Mouse (Mus musculus): Measurements from ENCODE around the gene Rgs13. TPM values are rescaled to one million over a fixed set of nuclear protein-coding genes. Genes with fewer than 3 reads are reported as not detected.
"Not testable (repeated sequence)": the region's sequence is repeated elsewhere in the genome, so short reads cannot be mapped to it uniquely, and the experiment has no call there.

The Rgs13 gene
- polyA plus RNA-seq, 1 experiment from 2014 or later, result not detected

GRCm38 (mm10) chr1:144167761-144168160 is 9.4 kb downstream of the Rgs13 start:
- no peak overlapping the region for H3K4me3 ChIP-seq (ENCODE audit: low read length)
- 89% methylated on average over 1 of the region's 1 CpGs for WGBS
- no peaks in the 10 kb centered on the region for H3K27me3 ChIP-seq (ENCODE audit: control insufficient read depth, insufficient read depth, low read length)
- ATAC-seq (ENCODE audit: low FRiP score, low TSS enrichment), result no peak
- H3K4me2 ChIP-seq (replicated peaks; ENCODE audit: low read depth, low read length), result no peak overlapping the region
- no peaks in the 10 kb centered on the region for H3K9me3 ChIP-seq (ENCODE audit: control insufficient read depth, low read length)
- H3K9ac ChIP-seq (ENCODE audit: low read depth, low read length), result no peak overlapping the region
- H3K36me3 ChIP-seq (ENCODE audit: control insufficient read depth, insufficient read depth, low read length), result no peaks in the 10 kb centered on the region
- no peaks in the 10 kb centered on the region for H3K4me1 ChIP-seq (ENCODE audit: control insufficient read depth, insufficient read depth, low read length)
- H3K27ac ChIP-seq (ENCODE audit: low read depth, low read length), result no peak overlapping the region

- Histone ChIP-seq H3K27ac (ENCODE audit: low read depth, low read length) (no peak overlapping the region), H3K9me3 (ENCODE audit: control insufficient read depth, low read length) (no peaks in the 10 kb centered on the region), H3K36me3 (ENCODE audit: control insufficient read depth, insufficient read depth, low read length) (no peaks in the 10 kb centered on the region), H3K4me1 (ENCODE audit: control insufficient read depth, insufficient read depth, low read length) (no peaks in the 10 kb centered on the region), H3K4me2 (replicated peaks; ENCODE audit: low read depth, low read length) (no peak overlapping the region), H3K27me3 (ENCODE audit: control insufficient read depth, insufficient read depth, low read length) (no peaks in the 10 kb centered on the region), H3K9ac (ENCODE audit: low read depth, low read length) (no peak overlapping the region), H3K4me3 (ENCODE audit: low read length) (no peak overlapping the region)
- no peak for ATAC-seq (ENCODE audit: low FRiP score, low TSS enrichment)
- WGBS, result 86% methylated on average over 5 of the region's 5 CpGs
Measured at GRCm38 (mm10) chr1:144166897-144167296, 10.3 kb downstream of the Rgs13 start.

GRCm38 (mm10) chr1:144166275-144166674 is 10.9 kb downstream of the Rgs13 start:
- ATAC-seq (ENCODE audit: low FRiP score, low TSS enrichment), result no peak
- WGBS, result 87% methylated on average over 2 of the region's 2 CpGs
- Histone ChIP-seq H3K9ac (ENCODE audit: low read depth, low read length) (no peak overlapping the region), H3K36me3 (ENCODE audit: control insufficient read depth, insufficient read depth, low read length) (no peaks in the 10 kb centered on the region), H3K4me1 (ENCODE audit: control insufficient read depth, insufficient read depth, low read length) (no peaks in the 10 kb centered on the region), H3K4me3 (ENCODE audit: low read length) (no peak overlapping the region), H3K4me2 (replicated peaks; ENCODE audit: low read depth, low read length) (no peak overlapping the region), H3K27ac (ENCODE audit: low read depth, low read length) (no peak overlapping the region), H3K27me3 (ENCODE audit: control insufficient read depth, insufficient read depth, low read length) (no peaks in the 10 kb centered on the region), H3K9me3 (ENCODE audit: control insufficient read depth, low read length) (no peaks in the 10 kb centered on the region)

- Histone ChIP-seq H3K27ac (ENCODE audit: low read depth, low read length) (no peak overlapping the region), H3K9ac (ENCODE audit: low read depth, low read length) (no peak overlapping the region), H3K36me3 (ENCODE audit: control insufficient read depth, insufficient read depth, low read length) (no peaks in the 10 kb centered on the region), H3K9me3 (ENCODE audit: control insufficient read depth, low read length) (no peaks in the 10 kb centered on the region), H3K27me3 (ENCODE audit: control insufficient read depth, insufficient read depth, low read length) (no peaks in the 10 kb centered on the region), H3K4me3 (ENCODE audit: low read length) (no peak overlapping the region), H3K4me2 (replicated peaks; ENCODE audit: low read depth, low read length) (no peak overlapping the region), H3K4me1 (ENCODE audit: control insufficient read depth, insufficient read depth, low read length) (no peaks in the 10 kb centered on the region)
- WGBS, result 49% methylated on average over 1 of the region's 1 CpGs
- no peak for ATAC-seq (ENCODE audit: low FRiP score, low TSS enrichment)
Measured at GRCm38 (mm10) chr1:144152526-144152925, 24.6 kb downstream of the Rgs13 start.

- Histone ChIP-seq H3K4me1 (ENCODE audit: control insufficient read depth, insufficient read depth, low read length) (no peaks in the 10 kb centered on the region), H3K4me3 (ENCODE audit: low read length) (no peak overlapping the region), H3K4me2 (replicated peaks; ENCODE audit: low read depth, low read length) (no peak overlapping the region), H3K27me3 (ENCODE audit: control insufficient read depth, insufficient read depth, low read length) (no peaks in the 10 kb centered on the region), H3K9ac (ENCODE audit: low read depth, low read length) (no peak overlapping the region), H3K27ac (ENCODE audit: low read depth, low read length) (no peak overlapping the region), H3K36me3 (ENCODE audit: control insufficient read depth, insufficient read depth, low read length) (no peaks in the 10 kb centered on the region), H3K9me3 (ENCODE audit: control insufficient read depth, low read length) (no peaks in the 10 kb centered on the region)
- no peak for ATAC-seq (ENCODE audit: low FRiP score, low TSS enrichment)
- WGBS, result 88% methylated on average over 1 of the region's 1 CpGs
Measured at GRCm38 (mm10) chr1:144152184-144152525, 25.0 kb downstream of the Rgs13 start.

GRCm38 (mm10) chr1:144151401-144152183 is 25.6 kb downstream of the Rgs13 start:
- H3K27ac ChIP-seq (ENCODE audit: low read depth, low read length), result no peak overlapping the region
- no peak overlapping the region for H3K4me2 ChIP-seq (replicated peaks; ENCODE audit: low read depth, low read length)
- H3K4me1 ChIP-seq (ENCODE audit: control insufficient read depth, insufficient read depth, low read length), result no peaks in the 10 kb centered on the region
- H3K9ac ChIP-seq (ENCODE audit: low read depth, low read length), result no peak overlapping the region
- H3K9me3 ChIP-seq (ENCODE audit: control insufficient read depth, low read length), result no peaks in the 10 kb centered on the region
- H3K27me3 ChIP-seq (ENCODE audit: control insufficient read depth, insufficient read depth, low read length), result no peaks in the 10 kb centered on the region
- 73% methylated on average over 5 of the region's 5 CpGs for WGBS
- no peaks in the 10 kb centered on the region for H3K36me3 ChIP-seq (ENCODE audit: control insufficient read depth, insufficient read depth, low read length)
- H3K4me3 ChIP-seq (ENCODE audit: low read length), result no peak overlapping the region
- no peak for ATAC-seq (ENCODE audit: low FRiP score, low TSS enrichment)

GRCm38 (mm10) chr1:144149997-144150396 is 27.2 kb downstream of the Rgs13 start:
- no peak for ATAC-seq (ENCODE audit: low FRiP score, low TSS enrichment)
- no peak overlapping the region for H3K27ac ChIP-seq (ENCODE audit: low read depth, low read length)
- no peaks in the 10 kb centered on the region for H3K36me3 ChIP-seq (ENCODE audit: control insufficient read depth, insufficient read depth, low read length)
- no peaks in the 10 kb centered on the region for H3K9me3 ChIP-seq (ENCODE audit: control insufficient read depth, low read length)
- 89% methylated on average over 3 of the region's 3 CpGs for WGBS
- no peak overlapping the region for H3K9ac ChIP-seq (ENCODE audit: low read depth, low read length)
- no peaks in the 10 kb centered on the region for H3K4me1 ChIP-seq (ENCODE audit: control insufficient read depth, insufficient read depth, low read length)
- H3K4me2 ChIP-seq (replicated peaks; ENCODE audit: low read depth, low read length), result no peak overlapping the region
- no peak overlapping the region for H3K4me3 ChIP-seq (ENCODE audit: low read length)
- H3K27me3 ChIP-seq (ENCODE audit: control insufficient read depth, insufficient read depth, low read length), result no peaks in the 10 kb centered on the region

GRCm38 (mm10) chr1:144141398-144141797 is 35.8 kb downstream of the Rgs13 start:
- 87% methylated on average over 2 of the region's 2 CpGs for WGBS
- H3K36me3 ChIP-seq (ENCODE audit: control insufficient read depth, insufficient read depth, low read length); H3K4me1 ChIP-seq (ENCODE audit: control insufficient read depth, insufficient read depth, low read length); H3K27me3 ChIP-seq (ENCODE audit: control insufficient read depth, insufficient read depth, low read length); H3K4me3 ChIP-seq (ENCODE audit: low read length); ATAC-seq (ENCODE audit: low FRiP score, low TSS enrichment); H3K4me2 ChIP-seq (replicated peaks; ENCODE audit: low read depth, low read length); H3K9me3 ChIP-seq (ENCODE audit: control insufficient read depth, low read length); H3K9ac ChIP-seq (ENCODE audit: low read depth, low read length); H3K27ac ChIP-seq (ENCODE audit: low read depth, low read length): not testable (repeated sequence)

- Histone ChIP-seq H3K4me1 (ENCODE audit: control insufficient read depth, insufficient read depth, low read length) (no peaks in the 10 kb centered on the region), H3K9ac (ENCODE audit: low read depth, low read length) (no peak overlapping the region), H3K9me3 (ENCODE audit: control insufficient read depth, low read length) (no peaks in the 10 kb centered on the region), H3K27me3 (ENCODE audit: control insufficient read depth, insufficient read depth, low read length) (no peaks in the 10 kb centered on the region), H3K4me2 (replicated peaks; ENCODE audit: low read depth, low read length) (no peak overlapping the region), H3K27ac (ENCODE audit: low read depth, low read length) (no peak overlapping the region), H3K4me3 (ENCODE audit: low read length) (no peak overlapping the region), H3K36me3 (ENCODE audit: control insufficient read depth, insufficient read depth, low read length) (no peaks in the 10 kb centered on the region)
- WGBS, result 96% methylated on average over 1 of the region's 1 CpGs
- ATAC-seq (ENCODE audit: low FRiP score, low TSS enrichment), result no peak
Measured at GRCm38 (mm10) chr1:144139847-144140246, 37.3 kb downstream of the Rgs13 start.
